Mouse (Mus musculus) c-Kit-positive CD71-negative TER-119-negative erythroid progenitor cells, embryonic 14.5 days (primary cell): ENCODE data around the gene Ppp1r9a.

Source experiments
- DNase-seq: peaks from one replicate; pipeline ENCODE4 v3.0.0-alpha.2; 2013; ENCODE audit warnings: low read depth

Gene Ppp1r9a

GRCm38 (mm10) chr6:5006283-5006946 lies 103.7 kb downstream of the Ppp1r9a start:
- DNase-seq, result no peak

DNA sequence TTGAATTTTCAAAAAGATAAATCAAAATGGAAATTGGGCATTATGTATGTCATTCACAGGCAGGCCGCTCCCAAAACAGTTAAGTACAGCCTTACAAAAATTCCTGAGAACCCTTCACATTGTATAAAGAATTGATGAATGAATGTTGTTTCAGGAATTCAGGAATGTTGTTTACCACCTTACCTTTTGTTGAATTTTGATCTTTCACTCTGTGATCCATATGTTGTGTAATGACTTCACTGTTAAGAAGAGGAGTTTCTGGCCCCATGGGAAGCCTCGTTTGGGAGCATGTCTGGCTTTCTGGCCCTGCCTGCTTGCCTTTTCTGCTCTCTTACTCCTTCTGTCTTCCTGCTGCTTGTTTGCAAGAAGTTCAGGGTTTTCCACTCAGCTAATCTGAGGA lies 105.4 kb downstream of the Ppp1r9a start:
- no peak for DNase-seq

DNA sequence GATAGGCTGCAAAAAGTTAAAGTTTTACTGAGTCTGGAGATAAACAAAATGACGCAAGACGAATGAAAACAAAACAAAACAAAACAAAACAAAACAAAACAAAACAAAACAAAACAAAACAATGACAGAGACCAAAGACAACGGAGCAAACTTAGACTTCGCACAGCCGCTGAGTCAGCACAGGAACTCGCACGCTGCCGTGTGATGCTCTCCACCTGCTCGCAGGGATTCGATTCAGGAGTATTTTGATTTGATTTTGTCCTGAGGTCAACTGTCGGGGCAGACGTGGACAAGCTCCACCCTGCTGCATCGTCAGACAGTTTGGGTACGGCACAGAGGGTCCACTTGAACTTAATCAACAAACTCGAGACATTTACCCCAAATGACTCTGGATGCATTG lies 105.9 kb downstream of the Ppp1r9a start:
- no peak for DNase-seq

DNA sequence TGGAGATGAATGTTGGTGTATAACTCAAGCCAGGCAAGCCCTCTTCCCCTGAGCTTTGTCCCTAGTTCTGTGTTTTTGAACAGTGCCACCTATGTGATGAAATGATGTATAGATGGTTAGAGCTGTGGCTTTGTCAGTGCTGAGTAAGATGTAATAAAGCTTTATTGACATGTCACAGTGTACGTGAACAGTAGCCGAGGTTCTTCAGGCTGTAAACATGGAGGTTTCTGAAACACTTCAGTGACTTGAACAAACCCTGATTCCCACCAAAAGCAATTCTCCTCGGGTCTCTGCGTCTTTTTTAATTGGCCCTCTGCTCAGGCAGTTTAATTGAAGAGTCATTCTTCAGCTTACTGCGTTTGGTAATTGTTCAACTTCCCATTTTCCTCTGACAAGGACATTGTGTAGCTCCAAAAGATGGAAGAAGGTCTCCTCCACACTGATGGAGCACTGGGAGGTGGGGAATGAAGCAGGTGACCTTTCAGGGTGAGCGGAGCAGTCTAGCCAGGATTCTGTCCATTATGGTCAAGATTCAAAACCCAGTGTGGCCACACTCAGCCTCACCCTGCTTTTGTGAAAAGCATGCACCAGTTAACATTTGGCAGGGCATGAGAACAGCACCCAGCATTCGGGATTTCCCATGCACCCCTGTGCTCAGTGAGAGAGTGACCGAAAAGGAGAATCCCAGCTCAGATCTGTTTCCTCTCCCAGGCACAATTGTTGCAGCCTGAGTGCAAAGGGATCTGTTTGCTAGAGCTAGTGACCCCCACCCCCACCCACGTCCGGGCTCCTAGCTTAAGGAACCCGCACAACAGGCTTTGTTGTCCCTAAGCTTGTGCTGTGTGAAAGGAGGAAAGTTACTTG lies 108.1 kb downstream of the Ppp1r9a start:
- no peak for DNase-seq

GRCm38 (mm10) chr6:5012794-5013193 lies 110.1 kb downstream of the Ppp1r9a start:
- no peak for DNase-seq

GRCm38 (mm10) chr6:5014567-5014966 lies 111.8 kb downstream of the Ppp1r9a start:
- DNase-seq, result no peak

DNA sequence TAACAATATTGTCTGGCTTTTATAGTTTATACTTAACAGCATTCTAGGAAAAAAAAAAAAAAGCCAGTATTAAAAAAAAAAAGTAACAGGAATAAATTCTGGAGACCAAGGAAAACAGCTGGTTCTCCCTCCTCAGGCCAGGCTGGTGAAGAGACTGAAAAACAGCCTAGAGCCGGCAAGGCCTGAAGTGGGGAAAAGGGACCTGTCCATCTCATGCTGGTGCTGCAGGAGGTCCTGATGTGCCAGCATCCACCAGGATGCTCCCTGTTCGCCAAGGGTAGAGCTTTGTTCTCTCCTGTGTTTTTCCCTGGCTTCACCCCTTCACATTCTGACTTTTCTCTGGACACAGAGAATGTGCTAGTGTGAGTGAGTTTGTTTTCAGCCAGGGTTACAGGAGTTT lies 112.5 kb downstream of the Ppp1r9a start:
- no peak for DNase-seq

GRCm38 (mm10) chr6:5017945-5018511 lies 115.3 kb downstream of the Ppp1r9a start:
- no peak for DNase-seq

- no peak for DNase-seq
These were observed 116.5 kb downstream of the Ppp1r9a start for GRCm38 (mm10) chr6:5019208-5019607.

DNA sequence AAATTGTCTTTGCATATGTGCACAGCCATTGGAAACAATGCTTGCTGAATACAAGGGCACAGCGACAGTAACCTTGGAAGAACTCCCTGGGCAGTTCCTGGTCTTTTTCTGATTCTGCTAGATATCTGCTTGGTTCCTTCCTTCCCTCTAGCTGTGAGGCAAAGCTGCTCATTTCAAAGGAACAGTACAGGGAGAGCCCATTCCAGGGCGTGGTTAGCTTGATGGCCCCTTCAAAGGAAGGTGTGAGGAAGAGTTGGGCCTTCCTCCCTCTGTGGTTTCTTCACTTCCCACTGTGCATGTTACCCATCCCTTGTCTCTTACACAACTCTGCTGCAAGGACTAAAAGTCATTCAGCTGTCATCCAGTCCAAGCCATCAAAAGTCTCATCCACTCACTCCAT lies 117.3 kb downstream of the Ppp1r9a start:
- DNase-seq, result no peak

- no peak for DNase-seq
These were observed 117.8 kb downstream of the Ppp1r9a start for GRCm38 (mm10) chr6:5020510-5020909.

DNA sequence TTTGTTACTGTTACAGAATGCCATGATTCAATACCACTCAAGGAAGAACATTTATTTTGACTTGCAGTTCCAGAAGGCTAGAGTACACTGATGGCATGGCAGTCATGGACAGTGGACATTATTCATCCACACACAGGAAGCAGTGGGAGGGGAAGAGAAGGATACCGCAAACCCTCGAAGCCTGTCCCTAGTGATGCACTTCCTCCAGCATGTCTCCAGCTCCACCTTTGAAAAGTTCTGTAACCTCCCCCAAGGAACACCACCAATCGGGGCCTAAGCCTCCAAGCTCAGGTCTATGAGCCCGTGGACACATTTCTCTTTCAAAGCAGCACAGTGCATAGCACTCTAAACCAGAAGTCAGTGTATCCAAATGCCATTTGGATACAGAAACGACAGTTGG lies 120.0 kb downstream of the Ppp1r9a start:
- DNase-seq, result no peak

- no peak for DNase-seq
These were observed 122.2 kb downstream of the Ppp1r9a start for GRCm38 (mm10) chr6:5024893-5025292.

GRCm38 (mm10) chr6:5026772-5027171 lies 124.1 kb downstream of the Ppp1r9a start:
- no peak for DNase-seq

GRCm38 (mm10) chr6:5027213-5027612 lies 124.5 kb downstream of the Ppp1r9a start:
- DNase-seq, result no peak

- DNase-seq, result no peak
These were observed 125.1 kb downstream of the Ppp1r9a start for GRCm38 (mm10) chr6:5027801-5028200.

DNA sequence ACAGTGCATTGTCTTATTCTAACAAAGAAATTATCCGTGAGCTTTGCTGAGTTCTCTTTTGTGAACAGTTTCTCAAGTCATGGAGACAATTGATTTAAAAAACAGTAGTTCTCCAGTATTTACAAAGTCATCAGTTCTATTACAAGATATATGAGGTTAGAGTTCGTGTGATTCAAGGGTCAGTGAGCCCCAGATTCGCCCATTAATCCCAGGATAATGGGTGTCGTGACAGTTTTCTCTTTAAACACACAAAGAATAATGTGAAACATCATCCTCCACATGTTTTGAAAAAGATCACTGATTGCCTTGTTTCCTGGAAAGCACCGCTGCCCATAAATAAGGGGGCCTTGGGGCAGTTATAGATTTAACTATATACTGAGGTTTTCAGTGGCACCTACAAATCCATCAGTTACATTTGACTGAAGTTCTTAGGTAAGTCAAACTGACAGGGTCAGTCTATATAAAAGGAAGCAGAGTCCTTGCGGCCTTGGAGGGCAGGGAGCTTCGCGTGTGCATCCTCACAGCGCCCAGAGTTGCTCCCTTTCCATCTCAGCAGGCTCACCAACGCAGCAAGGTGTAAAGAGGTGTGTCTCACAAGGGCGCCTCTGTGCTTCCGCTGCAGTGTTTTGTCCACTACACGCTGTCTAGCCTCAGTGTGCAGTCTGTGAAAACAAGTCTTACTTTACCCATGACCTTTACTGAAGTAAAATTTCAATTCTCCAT lies 126.6 kb downstream of the Ppp1r9a start:
- DNase-seq, result no peak

DNA sequence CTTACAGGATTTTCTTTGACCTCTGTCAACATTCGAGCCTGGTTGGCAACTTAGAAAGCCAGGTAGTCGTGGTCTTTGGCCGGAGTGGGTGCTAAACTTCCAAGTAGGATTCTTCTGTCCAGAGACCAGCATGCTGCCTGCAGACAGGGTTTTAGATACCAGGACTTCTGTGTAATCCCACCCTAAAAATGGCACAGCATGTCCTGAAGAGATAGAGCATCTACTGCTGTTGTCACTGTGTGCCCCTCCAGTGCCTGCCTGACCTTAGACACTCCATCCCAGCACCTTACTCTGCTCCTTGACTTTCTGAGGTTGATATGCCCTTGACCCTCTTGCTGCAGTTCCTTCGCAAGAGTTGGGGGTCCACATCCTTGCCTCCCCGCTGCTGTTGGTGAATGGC lies 127.2 kb downstream of the Ppp1r9a start:
- DNase-seq, result no peak

GRCm38 (mm10) chr6:5032986-5033633 lies 130.4 kb downstream of the Ppp1r9a start:
- DNase-seq, result no peak

DNA sequence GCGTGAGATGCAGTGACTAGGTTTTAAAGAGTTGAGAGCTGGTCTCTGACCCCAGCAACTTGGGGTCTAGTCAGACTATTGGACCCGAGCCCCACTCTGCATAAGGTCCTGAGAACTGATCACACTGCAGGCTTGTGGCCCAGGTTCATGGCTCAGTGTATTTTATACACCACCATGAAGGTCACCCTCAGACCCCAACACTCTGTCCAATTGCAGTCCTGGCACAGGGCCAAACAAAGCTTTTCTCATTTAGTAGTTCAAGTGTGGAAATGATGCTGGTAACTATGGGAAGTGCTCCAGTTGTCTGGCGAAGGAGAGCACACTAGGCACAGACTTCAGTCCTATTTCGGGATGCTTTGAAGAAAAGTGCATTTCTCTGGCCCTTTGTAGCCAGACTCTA lies 134.5 kb downstream of the Ppp1r9a start:
- no peak for DNase-seq

- no peak for DNase-seq
These were observed 135.5 kb downstream of the Ppp1r9a start for GRCm38 (mm10) chr6:5038140-5038749.

- DNase-seq, result no peak
These were observed 136.6 kb downstream of the Ppp1r9a start for GRCm38 (mm10) chr6:5039316-5039715.
